Mouse (Mus musculus) C2C12 (cell line): Measurements from ENCODE around the gene Tab2.

Experiments
- CTCF ChIP-seq: IDR thresholded peaks from one replicate; pipeline ENCODE4 v1.5.1; 2011; ENCODE audit not compliant: control insufficient read depth, insufficient read depth, insufficient read length
- FOSL1 ChIP-seq: IDR thresholded peaks from one replicate; pipeline ENCODE4 v1.8.0; 2011; ENCODE audit warnings: mild to moderate bottlenecking, low read length; ENCODE audit not compliant: poor library complexity, insufficient read depth, severe bottlenecking
- MAX ChIP-seq: IDR thresholded peaks from one replicate; pipeline ENCODE4 v1.6.1; 2011; ENCODE audit warnings: mild to moderate bottlenecking, control low read depth
- MYOG ChIP-seq: IDR thresholded peaks from one replicate; pipeline ENCODE4 v1.6.1; 2011; ENCODE audit not compliant: control insufficient read depth, insufficient read length; ENCODE audit errors: extremely low read depth
- USF1 ChIP-seq: IDR thresholded peaks from one replicate; pipeline ENCODE4 v1.6.1; 2011; ENCODE audit warnings: low read depth, mild to moderate bottlenecking, control low read depth, moderate library complexity

DNA sequence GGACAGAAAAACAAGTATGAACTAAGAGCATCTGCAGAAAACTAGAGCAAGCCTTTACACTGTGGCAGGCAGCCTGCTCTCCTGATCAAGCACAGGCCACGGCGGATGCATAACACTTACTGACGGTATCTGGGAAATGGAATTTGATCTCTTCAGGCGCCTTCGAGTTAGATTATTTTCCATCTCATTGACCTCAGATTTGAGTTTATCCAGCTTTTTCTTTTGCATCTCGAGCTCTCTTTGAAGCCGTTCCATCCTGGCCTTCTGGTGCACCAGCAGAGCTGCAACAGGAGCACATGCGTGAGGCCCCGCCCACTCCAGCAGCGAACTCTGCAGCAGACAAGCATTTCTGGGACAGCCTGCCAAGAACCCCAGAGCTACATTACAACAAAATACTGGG is 44.8 kb downstream of the Tab2 start:
- no peak for TF ChIP-seq CTCF
- no peak for TF ChIP-seq MYOG
- no peak for TF ChIP-seq USF1
- no peak for TF ChIP-seq FOSL1
- TF ChIP-seq MAX: no peak
